Mouse (Mus musculus) spleen, adult 2 months (tissue): ENCODE measurements at regions not wholly inside any gene's neighbourhood (a gene's known extent, or its start where the extent isn't known, plus 50 kb on each side); places are given as distances from the start of the nearest gene placed in this dataset.

Experiments used
- CTCF ChIP-seq: fragments of 200-500 bp; IDR thresholded peaks from 2 replicates; pipeline ENCODE4 v1.5.1; 2011; ENCODE audit warnings: mild to moderate bottlenecking, inconsistent platforms; ENCODE audit not compliant: insufficient read depth, insufficient read length, insufficient replicate concordance; ENCODE audit errors: extremely low read depth
- POLR2A ChIP-seq: fragments of 200-500 bp; IDR thresholded peaks from 2 replicates; pipeline ENCODE4 v1.6.1; 2011; ENCODE audit warnings: low read depth, low read length, inconsistent platforms

- TF ChIP-seq POLR2A (no peak), CTCF (no peak)
Measured at GRCm38 (mm10) chr16:69951581-69951980, 88.0 kb upstream of the Speer2 start.
